Mouse (Mus musculus) adrenal gland, postnatal 10 days (tissue): Measurements from ENCODE around the gene Dscam. TPM values are rescaled to one million over a fixed set of nuclear protein-coding genes. Genes with fewer than 3 reads are reported as not detected.

Source experiments
- DNase-seq: peaks from one replicate; pipeline ENCODE4 v3.0.0; 2021; ENCODE audit warnings: mixed read lengths
- total RNA-seq, 2 experiments: library from RNA; stranded (reverse); gene quantifications; 2 replicates each; pipeline ENCODE4 v1.2.3; 2021

The Dscam gene
- total RNA-seq, 2 experiments from 2014 or later, result 0.18 to 0.24 TPM

DNA sequence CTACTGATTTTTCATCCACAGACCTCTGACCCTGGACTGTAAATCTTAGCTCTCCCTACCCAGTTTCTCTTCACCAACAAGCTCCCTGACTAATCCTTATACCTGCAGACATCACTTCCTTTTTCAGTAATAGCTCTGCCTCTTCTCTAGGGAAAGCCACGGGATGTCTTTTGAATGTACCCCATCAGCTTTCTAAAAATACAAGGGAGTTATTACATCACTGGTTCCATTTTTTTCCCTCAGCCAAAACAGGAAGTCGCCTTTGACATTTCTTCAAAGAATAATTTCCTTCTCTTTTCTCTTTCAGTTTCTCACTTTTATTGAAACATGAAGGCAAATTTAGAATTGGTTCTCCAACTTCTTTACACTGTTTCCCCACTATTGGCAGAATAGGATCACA, 67.5 kb downstream of the Dscam start:
- no peak for DNase-seq

DNA sequence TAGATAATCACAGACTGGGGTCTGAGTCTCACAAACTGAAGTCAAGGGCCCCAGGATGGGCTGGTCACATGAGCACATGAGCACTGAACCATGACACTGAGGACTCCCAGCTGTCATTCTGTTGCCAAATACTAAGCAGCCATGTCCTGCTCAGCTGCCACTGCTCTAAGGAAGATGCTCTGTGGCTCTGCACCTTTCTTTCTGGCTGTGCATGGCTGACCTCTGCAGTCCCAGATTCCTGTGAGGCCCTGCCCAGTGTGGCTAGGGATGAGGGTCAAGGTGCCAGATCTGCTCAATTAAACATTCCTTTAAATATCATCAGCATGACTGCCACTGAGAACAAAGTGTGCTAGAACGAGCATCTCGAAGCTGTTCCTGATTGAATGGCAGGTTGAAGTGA, 70.5 kb downstream of the Dscam start:
- no peak for DNase-seq

- DNase-seq, result no peak
Measured at GRCm38 (mm10) chr16:97098508-97098907, 72.0 kb downstream of the Dscam start.

GRCm38 (mm10) chr16:97096709-97097108, 73.8 kb downstream of the Dscam start:
- peak; percentile 50 for DNase-seq

DNA sequence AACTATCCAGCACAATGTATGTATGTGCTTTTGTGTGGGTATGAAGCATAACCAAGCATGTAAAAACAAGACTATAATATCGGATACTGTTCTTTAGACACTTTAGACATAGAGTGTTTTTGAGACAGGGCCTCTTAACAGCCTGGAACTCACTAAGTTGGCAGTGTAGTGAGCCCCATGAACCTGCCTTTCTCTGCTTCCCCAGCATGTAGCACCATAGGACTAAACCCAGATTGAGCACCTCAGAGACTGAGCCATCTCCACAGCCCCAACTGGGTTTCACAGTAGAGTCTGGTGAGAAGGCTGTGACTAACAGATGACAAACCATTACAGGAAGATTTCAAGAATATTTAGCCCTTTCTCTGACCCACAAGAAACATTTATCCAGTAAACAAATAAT, 75.1 kb downstream of the Dscam start:
- no peak for DNase-seq

DNA sequence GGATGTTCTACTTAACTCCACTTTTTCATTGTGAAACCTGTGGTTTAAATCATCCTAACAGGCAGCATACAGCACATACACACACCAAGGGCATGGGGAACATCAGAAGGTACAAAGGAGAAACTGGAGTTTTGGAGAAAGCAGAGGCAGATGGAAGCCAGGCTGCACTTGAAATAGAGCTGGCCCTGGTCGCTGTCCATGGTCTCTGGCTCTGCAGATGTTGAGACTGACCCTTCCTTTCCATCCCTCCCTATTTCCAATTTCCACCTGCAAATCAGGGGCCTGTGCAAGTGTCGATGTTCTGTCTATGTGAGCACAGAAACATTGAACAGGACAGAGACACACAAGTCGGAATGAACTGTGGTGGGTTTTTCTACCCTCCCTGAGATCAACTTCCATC, 81.2 kb downstream of the Dscam start:
- no peak for DNase-seq

DNA sequence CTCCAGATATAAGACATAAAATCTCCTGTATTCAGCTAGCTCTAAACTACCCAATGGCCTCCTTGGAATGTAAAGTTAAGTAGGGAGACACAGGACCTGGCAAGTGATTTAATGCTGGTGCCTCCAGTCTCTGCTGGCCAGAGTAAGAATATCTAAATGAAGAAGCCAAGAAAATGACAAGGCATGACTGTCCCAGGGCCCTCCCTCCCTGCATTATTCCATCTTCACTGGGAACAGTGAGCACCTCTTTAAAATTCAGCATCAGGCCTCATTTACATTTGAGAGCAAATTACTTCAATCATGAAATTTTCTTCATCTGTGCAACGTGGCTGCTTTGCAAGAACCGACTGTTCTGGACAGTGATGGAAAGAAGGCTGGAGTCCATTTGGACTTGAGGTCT, 86.9 kb downstream of the Dscam start:
- no peak for DNase-seq

DNA sequence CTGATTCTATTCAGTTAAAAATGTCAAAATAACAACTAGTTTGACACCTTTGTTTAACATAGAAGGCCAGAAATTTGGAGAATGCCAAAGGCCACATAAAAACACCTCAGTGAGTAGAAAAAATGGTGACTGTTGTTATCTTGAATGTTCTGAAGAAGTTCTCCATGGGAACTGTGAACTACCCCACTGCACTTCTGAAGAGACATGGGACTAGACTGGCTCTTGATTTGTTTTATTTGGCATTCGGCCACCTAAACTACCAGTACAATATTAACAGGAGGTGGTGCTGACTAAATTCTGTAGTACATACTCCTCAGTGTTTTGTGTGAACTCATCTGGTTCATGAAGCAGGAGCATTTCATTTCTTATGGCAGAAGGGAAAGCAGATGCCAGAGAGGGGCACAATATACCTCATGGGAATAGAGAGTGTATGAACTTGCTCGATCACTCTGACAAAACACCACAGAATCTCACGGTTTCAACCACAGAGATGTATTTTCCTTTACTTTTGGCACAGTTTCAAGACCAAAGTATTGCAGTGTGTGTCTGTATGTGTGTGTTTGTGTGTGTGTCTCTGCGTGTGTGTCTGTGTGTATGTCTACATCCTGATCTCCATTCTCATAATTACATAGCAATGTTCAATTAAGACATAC, 94.5 kb downstream of the Dscam start:
- DNase-seq, result no peak

DNA sequence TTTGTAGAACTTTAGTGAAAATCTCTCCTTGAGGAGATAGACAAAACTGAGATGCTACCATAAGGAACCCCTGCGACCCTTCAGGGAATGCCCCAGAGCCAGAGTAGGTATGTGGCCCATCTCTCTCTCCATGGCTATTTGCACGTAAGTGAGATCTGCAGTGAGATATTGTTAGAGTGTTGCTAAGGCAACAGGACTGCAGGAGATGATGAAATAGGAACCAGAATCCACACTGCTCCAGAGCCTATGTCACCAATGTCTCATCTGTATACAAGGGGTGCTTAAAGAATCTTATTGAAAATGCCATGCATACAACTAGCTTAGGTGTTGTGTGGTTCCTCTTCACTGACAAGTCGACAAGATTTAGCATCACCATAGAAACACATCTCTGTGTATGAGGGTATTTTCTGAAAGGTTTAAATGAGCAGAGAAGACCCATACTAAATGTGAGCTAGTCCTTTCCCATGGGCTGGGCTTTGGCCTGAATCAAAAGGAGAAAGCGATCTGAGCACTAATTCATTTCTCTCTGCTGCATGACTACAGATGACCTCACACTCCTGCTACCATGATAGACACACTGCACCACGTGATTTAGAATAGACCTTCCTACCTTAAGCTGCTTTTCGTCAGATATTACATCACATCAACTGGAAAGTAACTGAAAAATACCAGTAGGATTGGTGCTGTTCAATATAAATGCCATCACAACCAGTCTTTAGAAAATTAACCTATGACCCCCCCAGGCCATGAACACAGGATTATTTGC, 95.2 kb downstream of the Dscam start:
- no peak for DNase-seq

DNA sequence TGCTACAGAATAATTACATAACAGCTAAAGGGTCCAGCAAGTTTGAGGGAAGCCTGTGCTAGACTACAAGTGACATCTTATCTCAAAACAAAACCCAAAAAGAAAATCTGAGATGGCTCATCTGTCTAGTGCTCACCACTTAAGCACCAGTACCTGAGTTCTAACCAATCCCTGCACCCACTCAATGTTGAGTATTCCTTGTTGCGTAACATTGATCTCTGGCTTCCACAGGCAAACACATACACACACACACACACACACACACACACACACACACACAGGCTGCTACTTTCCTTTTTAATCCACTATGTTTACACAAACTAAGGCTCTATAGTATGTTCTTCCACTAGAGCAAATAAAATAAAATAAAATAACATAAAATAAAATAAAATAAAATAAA, 96.7 kb downstream of the Dscam start:
- no peak for DNase-seq

GRCm38 (mm10) chr16:97072624-97073023, 97.9 kb downstream of the Dscam start:
- no peak for DNase-seq

- no peak for DNase-seq
Measured at GRCm38 (mm10) chr16:97066856-97067255, 103.7 kb downstream of the Dscam start.

GRCm38 (mm10) chr16:97062207-97062606, 108.3 kb downstream of the Dscam start:
- DNase-seq, result no peak

GRCm38 (mm10) chr16:97061390-97061789, 109.2 kb downstream of the Dscam start:
- DNase-seq, result no peak

DNA sequence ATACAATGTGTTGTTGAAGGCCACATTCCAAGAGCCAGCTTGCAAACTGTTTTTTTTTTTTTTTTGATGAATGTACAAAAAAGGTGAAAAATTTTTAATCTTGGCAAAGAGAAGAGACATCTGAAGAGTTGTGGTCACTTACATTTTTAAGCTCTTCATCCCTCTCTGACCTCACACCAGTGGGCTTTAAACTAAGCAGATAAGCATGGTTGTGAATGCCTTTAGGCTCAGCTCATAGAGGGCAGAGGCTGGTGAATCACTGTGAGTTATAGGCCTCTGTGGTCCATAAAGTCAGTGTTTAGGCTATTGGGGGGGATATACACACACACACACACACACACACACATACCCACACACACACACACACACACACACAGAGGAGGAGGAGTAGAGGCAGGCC, 109.8 kb downstream of the Dscam start:
- no peak for DNase-seq

- no peak for DNase-seq
Measured at GRCm38 (mm10) chr16:97060276-97060675, 110.3 kb downstream of the Dscam start.

DNA sequence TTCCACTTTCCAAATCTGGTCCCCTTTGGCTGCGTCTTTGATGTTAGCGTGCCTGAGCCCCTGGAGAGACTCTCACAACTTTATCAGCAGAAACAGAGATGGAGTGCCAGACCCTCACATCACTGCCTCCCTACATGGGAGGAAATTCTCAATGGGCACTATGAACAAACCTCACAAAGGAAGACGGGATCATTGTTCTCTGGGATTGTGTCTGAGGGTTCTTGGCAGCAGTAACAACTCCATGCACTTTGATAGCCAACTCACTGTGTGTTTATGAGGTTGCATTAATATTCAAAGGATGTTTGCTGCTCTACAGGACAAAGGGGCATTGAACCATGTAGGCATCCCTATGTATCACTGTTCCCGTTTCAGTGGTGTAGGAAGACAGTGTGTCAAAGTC, 135.3 kb downstream of the Dscam start:
- no peak for DNase-seq

DNA sequence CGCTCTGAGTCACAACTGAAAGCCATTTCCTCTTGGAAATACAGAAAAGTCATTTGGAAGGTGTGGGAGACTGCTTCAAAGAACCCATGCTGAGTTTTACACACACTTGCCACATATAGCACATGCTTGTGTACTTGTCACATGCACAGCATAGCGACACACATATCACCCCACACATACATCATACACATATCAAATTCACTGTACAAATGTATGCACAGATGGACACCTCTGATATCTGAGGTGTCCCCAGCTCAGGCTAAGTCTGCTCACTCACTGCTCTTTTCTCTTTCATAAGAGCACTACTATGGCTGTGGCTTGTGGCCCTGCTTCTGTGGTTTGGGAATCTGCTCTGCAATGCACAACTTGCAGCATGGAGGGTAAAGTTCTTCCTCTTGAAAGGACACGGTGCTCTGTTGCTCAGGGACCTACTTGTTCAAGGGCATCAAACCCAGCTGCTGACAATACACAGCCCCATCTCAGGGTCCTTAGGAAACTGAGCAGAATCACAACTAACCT, 137.0 kb downstream of the Dscam start:
- no peak for DNase-seq

DNA sequence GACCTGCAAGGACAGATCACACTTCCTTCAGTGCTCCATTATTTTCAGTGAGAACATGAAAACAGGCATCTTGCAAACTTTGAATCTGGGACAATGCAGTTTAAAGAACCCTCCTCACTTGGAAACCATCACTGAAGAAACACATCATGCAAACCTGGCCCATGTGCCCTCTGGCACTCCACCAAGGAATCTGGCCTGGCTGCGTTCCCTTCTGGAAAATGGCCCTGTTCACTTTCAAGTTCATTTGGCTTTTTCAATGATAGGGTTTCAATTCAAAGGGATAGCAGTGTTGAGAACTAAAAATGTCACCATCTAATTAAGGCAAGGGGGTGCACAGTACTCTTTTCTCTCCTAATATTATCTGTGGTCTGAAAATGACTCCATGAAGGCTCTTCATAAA, 142.9 kb downstream of the Dscam start:
- DNase-seq, result peak; percentile 49

DNA sequence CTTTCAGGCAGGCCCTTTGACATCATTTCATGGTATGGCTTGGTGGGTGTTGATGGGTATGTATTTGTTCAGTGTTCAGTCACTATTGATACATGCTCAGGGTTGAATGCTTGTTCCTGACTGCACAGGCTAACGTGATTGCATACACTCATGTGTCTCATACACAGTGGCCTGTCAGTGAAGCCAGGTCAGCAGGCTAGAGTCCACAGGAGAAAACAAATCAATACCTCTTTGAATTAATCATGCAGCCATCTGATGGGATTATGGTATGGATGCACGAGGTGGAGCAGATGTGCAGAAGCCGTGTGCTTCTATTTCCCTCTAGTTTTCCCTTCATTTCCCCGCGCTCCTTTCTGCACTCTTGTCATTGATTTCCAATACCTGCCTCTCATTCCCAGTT, 143.7 kb downstream of the Dscam start:
- DNase-seq, result no peak

- DNase-seq, result no peak
Measured at GRCm38 (mm10) chr16:97024406-97024805, 146.1 kb downstream of the Dscam start.

- DNase-seq, result no peak
Measured at GRCm38 (mm10) chr16:97021496-97021895, 149.1 kb downstream of the Dscam start.

DNA sequence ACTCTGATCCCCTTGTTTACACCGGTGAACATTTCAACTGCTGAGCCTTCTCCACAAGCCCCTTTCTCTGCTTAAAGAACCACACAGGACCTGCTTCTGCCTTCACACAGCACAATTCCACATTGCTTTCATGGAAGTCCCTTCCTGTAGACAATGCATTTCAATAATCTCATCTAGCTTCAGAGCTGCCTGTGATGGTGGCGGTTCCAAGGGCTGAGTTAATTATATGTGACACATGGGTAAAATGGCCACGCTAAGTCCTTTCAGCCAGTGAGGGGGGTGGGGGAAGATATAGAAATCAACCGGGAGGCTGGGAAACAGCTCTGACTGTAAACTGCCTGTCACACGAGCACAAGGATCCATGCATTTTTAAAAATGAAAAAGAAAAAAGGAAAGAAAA, 152.2 kb downstream of the Dscam start:
- no peak for DNase-seq

- DNase-seq, result no peak
Measured at GRCm38 (mm10) chr16:97017171-97017738, 153.3 kb downstream of the Dscam start.
